Mouse (Mus musculus): Measurements from ENCODE around the gene U2af2. TPM values are rescaled to one million over a fixed set of nuclear protein-coding genes. Genes with fewer than 3 reads are reported as not detected.
"Not testable (repeated sequence)": the region's sequence is repeated elsewhere in the genome, so short reads cannot be mapped to it uniquely, and the experiment has no call there.

Gene U2af2
- polyA plus RNA-seq, 1 experiment from 2014 or later: 222 TPM

- WGBS: 95% methylated on average over 5 of the region's 5 CpGs
- no peak overlapping the region for H3K4me2 ChIP-seq (ENCODE audit: low read depth, low read length, severe bottlenecking)
- H3K27me3 ChIP-seq (ENCODE audit: control insufficient read depth, insufficient read depth, low read length): no peaks in the 10 kb centered on the region
- H3K4me1 ChIP-seq (replicated peaks; ENCODE audit: control insufficient read depth, insufficient read depth, low read length): no peaks in the 10 kb centered on the region
- H3K27ac ChIP-seq (ENCODE audit: low read depth, low read length): no peak overlapping the region
- H3K36me3 ChIP-seq (ENCODE audit: control insufficient read depth, insufficient read depth, low read length): peaks cover 42% of the 10 kb centered on the region
- ATAC-seq (replicated peaks; ENCODE audit: low FRiP score): no peak
- H3K4me3 ChIP-seq (ENCODE audit: low read depth, low read length): no peak overlapping the region
- H3K9me3 ChIP-seq (ENCODE audit: control insufficient read depth, low read length): no peaks in the 10 kb centered on the region
- no peak for DNase-seq (ENCODE audit: low spot score)
- H3K9ac ChIP-seq (ENCODE audit: low read length): no peak overlapping the region
These were observed 13.0 kb downstream of the U2af2 start for GRCm38 (mm10) chr7:5074984-5075383.

GRCm38 (mm10) chr7:5076931-5077330 lies 15.0 kb downstream of the U2af2 start:
- 92% methylated on average over 2 of the region's 2 CpGs for WGBS
- ATAC-seq (replicated peaks; ENCODE audit: low FRiP score): no peak
- no peaks in the 10 kb centered on the region for H3K4me1 ChIP-seq (replicated peaks; ENCODE audit: control insufficient read depth, insufficient read depth, low read length)
- no peak overlapping the region for H3K4me3 ChIP-seq (ENCODE audit: low read depth, low read length)
- H3K27me3 ChIP-seq (ENCODE audit: control insufficient read depth, insufficient read depth, low read length): no peaks in the 10 kb centered on the region
- DNase-seq (ENCODE audit: low spot score): no peak
- peaks cover 28% of the 10 kb centered on the region for H3K36me3 ChIP-seq (ENCODE audit: control insufficient read depth, insufficient read depth, low read length)
- no peak overlapping the region for H3K4me2 ChIP-seq (ENCODE audit: low read depth, low read length, severe bottlenecking)
- H3K9me3 ChIP-seq (ENCODE audit: control insufficient read depth, low read length): no peaks in the 10 kb centered on the region
- H3K9ac ChIP-seq (ENCODE audit: low read length): no peak overlapping the region
- H3K27ac ChIP-seq (ENCODE audit: low read depth, low read length): no peak overlapping the region

DNA sequence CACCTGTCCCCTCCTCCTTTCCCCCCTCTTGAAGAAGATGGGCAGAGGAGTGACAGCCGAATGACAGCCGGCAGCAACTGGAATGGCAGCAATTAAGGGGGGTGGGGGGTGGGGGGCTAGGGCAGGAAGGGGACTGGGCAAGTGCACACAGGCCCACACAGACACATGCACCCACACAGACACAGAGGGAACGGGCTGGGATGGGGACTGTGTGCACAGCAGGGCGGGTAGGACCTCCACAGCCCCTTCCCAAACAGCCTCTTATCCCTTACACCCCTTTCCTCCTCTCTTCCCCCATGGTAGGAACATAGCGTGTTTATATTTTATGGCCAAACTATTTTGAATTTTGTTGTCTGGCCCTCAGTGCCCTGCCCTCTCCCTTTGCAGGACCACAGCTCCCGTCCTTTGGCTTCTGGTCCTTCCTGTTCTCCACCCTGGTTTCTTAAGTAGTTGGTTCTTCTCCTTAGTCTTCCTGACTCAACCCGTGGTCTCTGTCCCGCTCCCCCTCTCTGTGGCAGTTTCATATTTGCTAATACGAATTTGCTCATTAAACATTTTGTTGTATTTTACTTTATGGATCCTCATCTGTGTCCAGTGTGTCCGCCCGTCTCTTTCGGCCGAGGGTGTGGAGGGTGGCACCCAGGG lies 17.5 kb downstream of the U2af2 start:
- DNase-seq (ENCODE audit: low spot score); H3K9me3 ChIP-seq (ENCODE audit: control insufficient read depth, low read length); H3K4me1 ChIP-seq (replicated peaks; ENCODE audit: control insufficient read depth, insufficient read depth, low read length); H3K27me3 ChIP-seq (ENCODE audit: control insufficient read depth, insufficient read depth, low read length): not testable (repeated sequence)
- H3K4me2 ChIP-seq (ENCODE audit: low read depth, low read length, severe bottlenecking): peak overlapping the region; percentile 87; the same call in 1 of the 2 replicates
- WGBS: 54% methylated on average over 10 of the region's 13 CpGs
- peak overlapping the region; percentile 53; the same call in 1 of the 2 replicates for H3K27ac ChIP-seq (ENCODE audit: low read depth, low read length)
- peak overlapping the region; percentile 35; the same call in 1 of the 2 replicates for H3K9ac ChIP-seq (ENCODE audit: low read length)
- H3K36me3 ChIP-seq (ENCODE audit: control insufficient read depth, insufficient read depth, low read length): peaks cover 17% of the 10 kb centered on the region
- peak overlapping the region; percentile 96 for H3K4me3 ChIP-seq (ENCODE audit: low read depth, low read length)
- peak; percentile 45 for ATAC-seq (replicated peaks; ENCODE audit: low FRiP score)

DNA sequence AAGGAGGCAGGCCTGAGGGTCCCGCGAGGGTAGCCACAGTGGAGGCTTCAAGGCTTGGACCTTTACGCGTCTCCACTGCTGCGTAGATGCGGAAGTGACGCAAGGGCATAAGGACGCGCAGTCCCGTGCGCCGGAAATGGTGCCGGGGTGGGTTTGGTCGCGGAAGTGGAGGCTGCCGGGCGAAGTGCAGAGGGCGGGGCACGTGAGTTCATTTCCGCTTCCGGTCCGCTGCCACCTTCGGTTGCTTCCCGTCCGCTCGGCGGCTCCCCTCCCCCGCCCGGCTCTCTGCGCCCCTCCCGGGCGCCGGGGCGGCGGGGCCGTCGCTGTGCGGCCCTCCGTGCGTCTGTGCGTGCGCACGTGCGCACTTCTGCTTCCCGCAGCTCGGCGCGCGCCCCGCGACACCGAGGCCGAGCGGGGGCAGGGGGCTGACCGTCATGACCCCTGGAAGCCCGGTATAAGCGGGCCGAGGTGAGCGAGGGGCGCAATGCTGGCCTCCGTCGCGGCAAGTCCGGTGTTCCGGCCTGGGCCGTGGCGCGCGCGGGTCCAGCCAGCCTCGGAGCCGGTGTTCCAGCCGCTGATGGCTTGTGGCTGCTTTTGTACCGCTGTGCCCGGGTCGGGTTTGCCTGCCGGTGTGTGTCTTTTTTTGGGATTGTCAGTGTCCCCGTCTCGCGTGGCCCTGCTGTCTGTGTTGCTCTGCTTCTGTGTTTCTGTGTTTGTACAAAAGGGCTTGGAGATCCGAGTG lies 18.2 kb downstream of the U2af2 start, which contains the start of gene Epn1:
Gene Epn1, plus strand, starts transcription at position 226 of the 742 bp plus-strand sequence.
- ATAC-seq (replicated peaks; ENCODE audit: low FRiP score): peak; percentile 98
- Histone ChIP-seq H3K4me1 (replicated peaks; ENCODE audit: control insufficient read depth, insufficient read depth, low read length) (no peaks in the 10 kb centered on the region), H3K4me3 (ENCODE audit: low read depth, low read length) (peak within 1 kb of the TSS; percentile 96), H3K9ac (ENCODE audit: low read length) (peak within 1 kb of the TSS; percentile 95), H3K9me3 (ENCODE audit: control insufficient read depth, low read length) (no peaks in the 10 kb centered on the region), H3K4me2 (ENCODE audit: low read depth, low read length, severe bottlenecking) (peak within 1 kb of the TSS; percentile 87), H3K36me3 (ENCODE audit: control insufficient read depth, insufficient read depth, low read length) (peaks cover 19% of the 10 kb centered on the region), H3K27ac (ENCODE audit: low read depth, low read length) (peak within 1 kb of the TSS; percentile 76), H3K27me3 (ENCODE audit: control insufficient read depth, insufficient read depth, low read length) (no peaks in the 10 kb centered on the region)
- under 1% methylated on average over 68 of the region's 81 CpGs for WGBS
- DNase-seq (ENCODE audit: low spot score): peak; percentile 98

GRCm38 (mm10) chr7:5080815-5081214 lies 18.9 kb downstream of the U2af2 start:
- WGBS: 22% methylated on average over 6 of the region's 6 CpGs
- peak; percentile 48 for DNase-seq (ENCODE audit: low spot score)
- no peak for ATAC-seq (replicated peaks; ENCODE audit: low FRiP score)
- Histone ChIP-seq H3K27me3 (ENCODE audit: control insufficient read depth, insufficient read depth, low read length) (no peaks in the 10 kb centered on the region), H3K27ac (ENCODE audit: low read depth, low read length) (0 out of 2 replicates have a peak overlapping the region, but pooled peaks have one; percentile 76), H3K4me1 (replicated peaks; ENCODE audit: control insufficient read depth, insufficient read depth, low read length) (no peaks in the 10 kb centered on the region), H3K9me3 (ENCODE audit: control insufficient read depth, low read length) (no peaks in the 10 kb centered on the region), H3K4me3 (ENCODE audit: low read depth, low read length) (peak overlapping the region; percentile 96), H3K36me3 (ENCODE audit: control insufficient read depth, insufficient read depth, low read length) (peaks cover 19% of the 10 kb centered on the region), H3K4me2 (ENCODE audit: low read depth, low read length, severe bottlenecking) (peak overlapping the region; percentile 87), H3K9ac (ENCODE audit: low read length) (peak overlapping the region; percentile 95)

GRCm38 (mm10) chr7:5081241-5081640 lies 19.3 kb downstream of the U2af2 start:
- no peaks in the 10 kb centered on the region for H3K27me3 ChIP-seq (ENCODE audit: control insufficient read depth, insufficient read depth, low read length)
- no peak overlapping the region for H3K27ac ChIP-seq (ENCODE audit: low read depth, low read length)
- no peaks in the 10 kb centered on the region for H3K4me1 ChIP-seq (replicated peaks; ENCODE audit: control insufficient read depth, insufficient read depth, low read length)
- H3K9ac ChIP-seq (ENCODE audit: low read length): no peak overlapping the region; the same call in 1 of the 2 replicates
- no peaks in the 10 kb centered on the region for H3K9me3 ChIP-seq (ENCODE audit: control insufficient read depth, low read length)
- 80% methylated on average over 6 of the region's 6 CpGs for WGBS
- peak; percentile 46 for DNase-seq (ENCODE audit: low spot score)
- peaks cover 19% of the 10 kb centered on the region for H3K36me3 ChIP-seq (ENCODE audit: control insufficient read depth, insufficient read depth, low read length)
- ATAC-seq (replicated peaks; ENCODE audit: low FRiP score): no peak
- peak overlapping the region; percentile 96 for H3K4me3 ChIP-seq (ENCODE audit: low read depth, low read length)
- peak overlapping the region; percentile 87; the same call in 1 of the 2 replicates for H3K4me2 ChIP-seq (ENCODE audit: low read depth, low read length, severe bottlenecking)

DNA sequence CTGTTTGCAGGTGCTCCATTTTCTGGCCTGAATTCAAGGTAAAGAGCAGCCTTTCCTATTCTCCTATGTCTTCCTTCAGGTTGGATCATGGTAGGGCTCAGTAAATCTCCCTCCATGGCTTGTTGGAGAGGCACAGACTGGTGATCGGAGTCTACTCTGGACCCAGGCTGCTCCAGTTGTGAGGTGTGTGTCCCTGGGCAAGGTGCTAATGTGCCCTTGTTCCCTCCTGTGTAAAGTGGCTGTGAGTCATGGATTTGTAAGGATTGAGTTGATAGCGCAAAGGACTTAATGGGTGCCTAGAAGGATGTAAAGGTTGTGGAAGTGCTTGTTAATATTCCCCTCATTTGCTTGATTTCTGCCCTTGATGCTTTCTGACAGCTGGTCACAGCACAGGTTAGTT lies 20.0 kb downstream of the U2af2 start:
- DNase-seq (ENCODE audit: low spot score) (no peak), ATAC-seq (replicated peaks; ENCODE audit: low FRiP score) (no peak)
- peaks cover 12% of the 10 kb centered on the region; the same call in 1 of the 2 replicates for H3K36me3 ChIP-seq (ENCODE audit: control insufficient read depth, insufficient read depth, low read length)
- WGBS: 91% methylated on average over 2 of the region's 2 CpGs
- H3K9me3 ChIP-seq (ENCODE audit: control insufficient read depth, low read length): no peaks in the 10 kb centered on the region
- no peak overlapping the region for H3K4me2 ChIP-seq (ENCODE audit: low read depth, low read length, severe bottlenecking)
- H3K9ac ChIP-seq (ENCODE audit: low read length): no peak overlapping the region
- H3K4me1 ChIP-seq (replicated peaks; ENCODE audit: control insufficient read depth, insufficient read depth, low read length): no peaks in the 10 kb centered on the region
- H3K4me3 ChIP-seq (ENCODE audit: low read depth, low read length): peak overlapping the region; percentile 96; the same call in 1 of the 2 replicates
- no peak overlapping the region for H3K27ac ChIP-seq (ENCODE audit: low read depth, low read length)
- H3K27me3 ChIP-seq (ENCODE audit: control insufficient read depth, insufficient read depth, low read length): no peaks in the 10 kb centered on the region

DNA sequence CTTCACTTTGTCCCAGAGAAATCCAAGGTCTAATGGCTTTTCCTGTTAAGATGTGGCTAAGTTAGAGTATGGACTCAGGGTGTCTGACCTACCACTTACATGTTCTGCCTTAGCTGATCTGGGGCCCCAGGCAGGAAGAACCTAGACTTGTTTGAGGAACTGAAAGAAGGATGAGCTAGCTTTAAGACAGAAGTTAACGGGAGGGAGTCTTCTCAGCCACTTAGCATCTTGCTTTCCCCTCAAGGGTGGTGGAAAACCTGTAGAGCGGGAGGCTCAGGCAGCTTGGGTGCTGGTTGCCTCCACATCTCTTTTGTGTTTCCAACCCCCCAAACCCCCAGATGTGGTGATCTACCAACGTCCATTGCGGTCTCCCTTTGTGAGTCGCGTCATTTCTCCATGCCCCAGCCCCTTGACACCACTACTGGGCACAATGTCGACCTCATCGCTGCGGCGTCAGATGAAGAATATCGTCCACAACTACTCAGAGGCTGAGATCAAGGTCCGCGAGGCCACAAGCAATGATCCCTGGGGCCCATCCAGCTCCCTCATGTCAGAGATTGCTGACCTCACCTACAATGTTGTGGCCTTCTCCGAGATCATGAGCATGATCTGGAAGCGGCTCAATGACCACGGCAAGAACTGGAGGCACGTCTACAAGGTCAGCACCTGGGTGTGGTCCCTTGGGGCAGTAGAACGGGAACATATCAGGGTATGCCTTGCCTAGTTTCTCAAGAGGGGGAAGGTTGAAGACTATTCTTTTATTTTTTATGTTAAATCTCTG lies 21.6 kb downstream of the U2af2 start:
- H3K4me1 ChIP-seq (replicated peaks; ENCODE audit: control insufficient read depth, insufficient read depth, low read length): no peaks in the 10 kb centered on the region
- 95% methylated on average over 18 of the region's 18 CpGs for WGBS
- no peaks in the 10 kb centered on the region for H3K9me3 ChIP-seq (ENCODE audit: control insufficient read depth, low read length)
- no peak overlapping the region for H3K27ac ChIP-seq (ENCODE audit: low read depth, low read length)
- no peak overlapping the region for H3K4me2 ChIP-seq (ENCODE audit: low read depth, low read length, severe bottlenecking)
- H3K27me3 ChIP-seq (ENCODE audit: control insufficient read depth, insufficient read depth, low read length): no peaks in the 10 kb centered on the region
- no peak overlapping the region for H3K9ac ChIP-seq (ENCODE audit: low read length)
- peaks cover 5% of the 10 kb centered on the region; the same call in 1 of the 2 replicates for H3K36me3 ChIP-seq (ENCODE audit: control insufficient read depth, insufficient read depth, low read length)
- ATAC-seq (replicated peaks; ENCODE audit: low FRiP score) (no peak), DNase-seq (ENCODE audit: low spot score) (no peak)
- H3K4me3 ChIP-seq (ENCODE audit: low read depth, low read length): no peak overlapping the region

Measured in forebrain, embryonic 11.5 days (tissue).